Mouse (Mus musculus) heart, embryonic 11.5 days (tissue): ENCODE measurements around the gene Eva1c. TPM values are rescaled to one million over a fixed set of nuclear protein-coding genes. Genes with fewer than 3 reads are reported as not detected.

ENCODE experiments used
- ATAC-seq: fragments of 200-750 bp; cut with Nextera tagmentation; replicated peaks from 2 replicates; pipeline ENCODE4 v1.8.0; 2017; ENCODE audit warnings: moderate library complexity; ENCODE audit not compliant: insufficient number of reproducible peaks, low FRiP score, low TSS enrichment
- H3K27ac ChIP-seq: fragments of 300-500 bp; sonication (generic); 2 replicates; pipeline ENCODE4 v1.5.1; 2014; ENCODE audit warnings: mild to moderate bottlenecking, low read depth, low read length
- H3K27me3 ChIP-seq: fragments of 300-500 bp; sonication (generic); 2 replicates; pipeline ENCODE4 v1.6.1; 2014; ENCODE audit warnings: mild to moderate bottlenecking, low read length, mixed read lengths; ENCODE audit not compliant: control insufficient read depth, insufficient read depth
- H3K36me3 ChIP-seq: fragments of 300-500 bp; sonication (generic); 2 replicates; pipeline ENCODE4 v1.6.1; 2014; ENCODE audit warnings: mild to moderate bottlenecking, low read length, moderate library complexity, mixed read lengths; ENCODE audit not compliant: control insufficient read depth, insufficient read depth
- H3K4me1 ChIP-seq: fragments of 300-500 bp; sonication (generic); 2 replicates; pipeline ENCODE4 v1.6.1; 2014; ENCODE audit warnings: low read length; ENCODE audit not compliant: control insufficient read depth, insufficient read depth
- H3K4me2 ChIP-seq: fragments of 300-500 bp; sonication (generic); 2 replicates; pipeline ENCODE4 v1.6.1; 2014; ENCODE audit warnings: mild to moderate bottlenecking, moderate library complexity
- H3K4me3 ChIP-seq: fragments of 300-500 bp; sonication (generic); 2 replicates; pipeline ENCODE4 v1.5.1; 2014; ENCODE audit warnings: low read depth, low read length
- H3K9ac ChIP-seq: fragments of 300-500 bp; sonication (generic); 2 replicates; pipeline ENCODE4 v1.6.1; 2014; ENCODE audit warnings: mild to moderate bottlenecking, low read depth, low read length, moderate library complexity
- H3K9me3 ChIP-seq: fragments of 300-500 bp; sonication (generic); replicated peaks from 2 replicates; pipeline ENCODE4 v1.6.1; 2016; ENCODE audit warnings: low read length; ENCODE audit not compliant: control insufficient read depth
- WGBS: fragments of 180-500 bp; shearing (Covaris S2); extraction: QIAGEN DNeasy Blood & Tissue Kit; methylation state at CpG from one replicate; pipeline ENCODE4 v1.1.7; 2014; ENCODE audit not compliant: insufficient replicate concordance; 5-methylcytosine and 5-hydroxymethylcytosine counted together
- polyA plus RNA-seq: library from polyadenylated mRNA; unstranded; fragments of >200 nt; fragmentation: Nextera tagmentation; extraction: Ambion mirVana; gene quantifications from 2 replicates; pipeline ENCODE4 v1.2.1, GENCODE M21; 2014

Gene Eva1c
- polyA plus RNA-seq, 1 experiment from 2014 or later, result 1.9 TPM

DNA sequence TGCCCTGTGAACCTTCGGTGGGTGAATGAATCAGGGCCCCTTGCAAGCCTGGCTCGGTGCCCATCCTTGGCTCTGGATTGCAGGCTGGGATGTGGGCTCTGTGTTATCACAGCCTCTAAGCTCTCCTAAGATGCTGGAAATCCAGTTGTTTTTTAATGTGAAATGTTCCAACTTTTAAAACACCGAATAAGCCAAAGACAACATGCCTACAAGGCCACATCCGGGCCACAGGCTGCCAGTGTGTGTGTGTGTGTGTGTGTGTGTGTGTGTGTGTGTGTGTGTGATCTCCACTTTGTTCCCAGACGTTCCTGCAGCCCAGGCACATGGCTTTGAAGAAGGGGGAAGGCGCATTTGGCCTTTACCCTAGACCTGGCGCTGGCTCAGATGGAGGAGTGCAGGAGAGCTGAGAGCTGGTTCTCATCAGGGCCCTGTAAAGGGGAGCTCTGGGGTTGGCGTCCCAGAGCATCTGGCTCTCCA, 56.0 kb downstream of the Eva1c start:
- ATAC-seq, result 0 out of 2 replicates have a peak, but pooled peaks have one; percentile 40
- WGBS, result 51% methylated on average over 8 of the region's 8 CpGs
- peaks cover 16% of the 10 kb centered on the region for H3K4me1 ChIP-seq
- no peak overlapping the region for H3K4me3 ChIP-seq
- H3K9ac ChIP-seq, result no peak overlapping the region
- H3K27ac ChIP-seq, result 0 out of 2 replicates have a peak overlapping the region, but pooled peaks have one; percentile 22
- H3K4me2 ChIP-seq, result no peak overlapping the region
- no peaks in the 10 kb centered on the region for H3K36me3 ChIP-seq
- H3K27me3 ChIP-seq, result no peaks in the 10 kb centered on the region
- H3K9me3 ChIP-seq, result no peaks in the 10 kb centered on the region

DNA sequence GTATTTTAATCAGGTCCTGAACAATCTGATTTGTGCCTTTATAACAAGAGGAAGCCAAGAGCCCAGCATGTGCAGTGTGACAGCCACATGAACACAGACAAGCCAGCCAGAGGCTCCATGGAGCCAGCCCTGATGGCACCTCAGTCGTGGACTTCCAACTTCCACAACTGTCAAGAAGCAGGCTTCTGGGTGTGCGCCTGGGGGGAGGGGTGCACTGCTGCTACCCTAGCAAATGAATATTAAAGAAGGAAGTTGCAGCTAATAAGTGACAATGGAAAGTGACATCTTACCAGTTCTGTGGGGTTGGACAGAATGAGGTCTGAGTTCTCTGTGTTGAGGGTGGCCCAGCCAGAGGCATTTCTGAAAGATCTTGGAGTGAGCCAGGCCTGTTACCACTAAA, 58.8 kb downstream of the Eva1c start:
- H3K36me3 ChIP-seq, result no peaks in the 10 kb centered on the region
- H3K9ac ChIP-seq, result no peak overlapping the region
- H3K9me3 ChIP-seq, result no peaks in the 10 kb centered on the region
- no peak overlapping the region for H3K4me2 ChIP-seq
- 57% methylated on average over 2 of the region's 2 CpGs for WGBS
- peaks cover 16% of the 10 kb centered on the region for H3K4me1 ChIP-seq
- no peak overlapping the region for H3K27ac ChIP-seq
- no peaks in the 10 kb centered on the region for H3K27me3 ChIP-seq
- no peak for ATAC-seq
- no peak overlapping the region for H3K4me3 ChIP-seq

DNA sequence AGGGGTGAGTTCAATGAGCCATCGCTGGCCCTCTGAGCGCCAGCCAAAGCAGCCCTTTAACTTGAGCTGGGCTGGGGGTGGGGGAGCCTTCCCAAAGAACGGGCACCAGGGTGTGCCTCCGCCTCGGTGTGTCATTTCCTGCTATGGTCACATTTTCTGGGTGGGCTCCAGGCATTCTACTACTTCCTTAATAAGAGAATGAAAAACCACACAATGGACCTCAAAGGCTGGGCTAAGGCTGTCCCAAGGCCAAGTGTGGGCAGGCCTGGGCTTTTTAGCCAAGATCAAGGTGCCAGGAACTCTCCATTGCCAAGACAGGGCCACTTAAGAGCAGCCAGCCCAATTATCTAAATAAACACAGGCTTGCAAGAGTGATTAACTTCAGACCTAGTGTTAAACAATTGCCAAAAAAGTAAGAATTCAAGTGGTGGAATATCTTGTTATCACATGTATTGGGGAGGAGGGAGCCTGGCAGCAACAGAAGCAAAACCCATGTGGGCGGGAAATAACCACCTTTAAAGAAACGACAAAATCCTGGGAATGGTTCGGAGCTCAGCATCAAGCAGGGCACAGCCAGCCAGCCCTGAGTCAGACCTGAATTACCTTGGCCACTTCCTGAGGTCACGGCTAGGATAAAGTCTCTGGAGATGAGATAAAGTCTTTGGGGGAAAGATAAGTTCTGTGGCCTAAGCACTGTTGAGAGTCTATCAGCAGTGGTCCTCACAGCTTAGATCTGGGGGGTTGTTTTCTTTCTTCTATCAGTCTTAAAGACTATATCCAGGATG, 59.5 kb downstream of the Eva1c start:
- Histone ChIP-seq H3K4me2 (no peak overlapping the region), H3K27ac (peak overlapping the region; percentile 29; the same call in 1 of the 2 replicates), H3K9ac (no peak overlapping the region), H3K9me3 (no peaks in the 10 kb centered on the region), H3K36me3 (no peaks in the 10 kb centered on the region), H3K4me3 (no peak overlapping the region), H3K4me1 (peaks cover 16% of the 10 kb centered on the region), H3K27me3 (no peaks in the 10 kb centered on the region)
- WGBS, result 53% methylated on average over 9 of the region's 9 CpGs
- ATAC-seq, result no peak

DNA sequence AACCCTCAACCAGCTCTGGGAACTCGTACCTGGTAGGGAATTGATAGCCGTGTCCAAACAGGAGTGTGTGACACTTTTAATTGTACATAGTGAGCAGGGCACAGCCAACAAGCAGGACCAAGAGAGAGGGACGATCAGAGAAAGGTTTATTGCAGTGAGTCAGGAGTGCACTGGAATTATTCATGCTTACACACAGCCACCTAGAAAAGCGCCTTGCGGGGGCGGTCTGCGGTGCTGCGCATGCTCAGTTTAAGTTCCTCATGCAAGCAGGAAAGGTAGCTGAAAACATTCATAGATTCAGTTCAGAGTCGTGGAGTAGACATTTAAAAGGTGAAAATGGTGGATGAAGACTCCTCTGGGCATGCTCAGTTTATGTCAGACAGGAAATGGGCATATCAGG, 64.2 kb downstream of the Eva1c start:
- Histone ChIP-seq H3K9me3 (no peaks in the 10 kb centered on the region), H3K4me3 (no peak overlapping the region), H3K4me2 (no peak overlapping the region), H3K27me3 (no peaks in the 10 kb centered on the region), H3K4me1 (peaks cover 13% of the 10 kb centered on the region), H3K9ac (no peak overlapping the region), H3K36me3 (no peaks in the 10 kb centered on the region), H3K27ac (no peak overlapping the region)
- no peak for ATAC-seq
- WGBS, result 84% methylated on average over 9 of the region's 9 CpGs

DNA sequence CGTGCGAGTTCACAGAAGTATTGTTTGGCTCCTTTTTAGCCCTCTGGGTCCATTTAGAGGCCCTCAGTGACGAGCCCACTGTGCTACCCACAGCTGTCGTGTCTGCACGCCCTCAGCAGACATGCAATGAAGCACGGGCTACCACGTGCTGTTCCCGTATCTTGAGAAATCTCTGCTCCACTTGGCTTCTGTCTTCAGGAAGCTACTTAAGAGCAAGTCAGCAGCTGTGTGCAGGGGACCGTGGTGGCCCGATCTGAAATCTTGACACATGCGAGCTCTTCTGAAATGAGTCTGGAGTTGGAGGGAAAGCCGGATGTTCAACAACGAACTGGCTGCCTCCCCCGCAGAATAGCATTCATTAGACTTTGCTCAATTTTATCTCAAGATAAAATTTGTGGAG, 65.1 kb downstream of the Eva1c start:
- H3K36me3 ChIP-seq, result no peaks in the 10 kb centered on the region
- no peak overlapping the region for H3K4me3 ChIP-seq
- H3K4me2 ChIP-seq, result no peak overlapping the region
- WGBS, result 61% methylated on average over 14 of the region's 14 CpGs
- H3K9me3 ChIP-seq, result no peaks in the 10 kb centered on the region
- ATAC-seq, result no peak
- no peak overlapping the region for H3K9ac ChIP-seq
- H3K27ac ChIP-seq, result no peak overlapping the region
- no peaks in the 10 kb centered on the region for H3K27me3 ChIP-seq
- H3K4me1 ChIP-seq, result peaks cover 6% of the 10 kb centered on the region

DNA sequence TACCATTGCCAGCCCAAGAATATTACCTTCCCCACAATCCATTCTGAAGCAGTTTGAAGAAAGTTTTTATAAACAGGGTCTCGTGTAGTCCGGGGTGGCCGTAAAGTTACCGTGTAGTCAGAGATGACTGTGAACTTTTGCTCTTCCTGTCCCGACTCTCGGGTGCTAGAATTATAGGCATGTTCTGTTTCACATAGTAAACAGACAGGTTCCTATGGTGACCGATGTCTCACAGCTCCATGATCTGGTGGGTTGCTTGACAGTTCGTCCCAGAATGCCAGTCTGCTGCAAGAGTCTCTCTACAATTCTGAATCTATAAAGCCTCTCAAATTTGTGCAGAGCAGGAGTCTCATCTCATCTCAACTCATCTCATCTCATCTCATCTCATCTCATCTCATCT, 65.6 kb downstream of the Eva1c start:
- H3K36me3 ChIP-seq, result no peaks in the 10 kb centered on the region
- H3K27me3 ChIP-seq, result no peaks in the 10 kb centered on the region
- H3K9ac ChIP-seq, result no peak overlapping the region
- H3K4me1 ChIP-seq, result peaks cover 6% of the 10 kb centered on the region
- WGBS, result 30% methylated on average over 8 of the region's 8 CpGs
- H3K27ac ChIP-seq, result no peak overlapping the region
- H3K4me2 ChIP-seq, result peak overlapping the region; percentile 29; the same call in 1 of the 2 replicates
- H3K9me3 ChIP-seq, result no peaks in the 10 kb centered on the region
- no peak overlapping the region for H3K4me3 ChIP-seq
- ATAC-seq, result no peak

DNA sequence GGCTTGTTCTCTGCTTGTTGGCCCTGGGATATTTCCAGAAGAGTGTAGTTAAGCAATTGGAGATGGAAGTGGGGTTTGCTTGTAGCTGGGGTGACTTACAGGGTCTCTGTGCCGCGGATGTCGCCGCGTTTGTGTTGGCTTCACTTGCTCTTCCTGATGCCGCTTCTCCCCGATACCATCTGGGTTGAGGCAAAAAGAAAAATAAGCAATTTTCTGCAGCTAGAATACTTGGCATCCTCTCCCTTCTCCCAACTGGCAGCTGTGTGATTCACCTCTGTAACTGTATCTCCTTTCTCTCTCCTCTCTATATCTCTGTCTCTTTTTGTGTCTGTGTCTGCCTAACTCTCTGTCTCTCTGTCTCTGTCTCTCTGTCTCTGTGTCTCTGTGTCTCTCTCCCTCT, 66.5 kb downstream of the Eva1c start:
- peaks cover 6% of the 10 kb centered on the region for H3K4me1 ChIP-seq
- no peak overlapping the region for H3K27ac ChIP-seq
- ATAC-seq, result no peak
- no peaks in the 10 kb centered on the region for H3K36me3 ChIP-seq
- no peak overlapping the region for H3K4me3 ChIP-seq
- H3K27me3 ChIP-seq, result no peaks in the 10 kb centered on the region
- H3K9ac ChIP-seq, result no peak overlapping the region
- 60% methylated on average over 7 of the region's 7 CpGs for WGBS
- H3K9me3 ChIP-seq, result no peaks in the 10 kb centered on the region
- H3K4me2 ChIP-seq, result no peak overlapping the region

DNA sequence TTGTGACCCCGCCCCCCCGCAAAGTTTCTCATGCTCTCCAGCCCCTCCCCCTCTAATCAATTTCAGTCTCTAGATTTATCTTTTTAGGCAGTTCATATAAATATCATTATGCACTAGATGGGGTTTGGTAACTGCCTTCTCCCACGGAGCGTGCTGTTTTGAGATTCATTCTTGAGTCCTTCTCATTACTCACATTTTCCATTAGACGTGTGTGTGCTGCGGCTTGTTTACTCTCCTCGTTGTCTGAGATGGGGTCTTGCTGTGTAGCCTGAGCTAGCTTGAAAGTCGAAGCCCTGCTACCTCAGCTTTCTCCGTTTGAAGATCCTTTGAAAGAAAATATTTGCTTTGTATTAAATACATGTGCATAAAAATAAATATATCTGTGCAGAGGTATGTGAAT, 67.3 kb downstream of the Eva1c start:
- WGBS, result 53% methylated on average over 9 of the region's 9 CpGs
- Histone ChIP-seq H3K4me1 (peaks cover 6% of the 10 kb centered on the region), H3K27me3 (no peaks in the 10 kb centered on the region), H3K27ac (no peak overlapping the region), H3K4me3 (no peak overlapping the region), H3K36me3 (no peaks in the 10 kb centered on the region), H3K4me2 (no peak overlapping the region), H3K9me3 (no peaks in the 10 kb centered on the region), H3K9ac (no peak overlapping the region)
- ATAC-seq, result no peak

DNA sequence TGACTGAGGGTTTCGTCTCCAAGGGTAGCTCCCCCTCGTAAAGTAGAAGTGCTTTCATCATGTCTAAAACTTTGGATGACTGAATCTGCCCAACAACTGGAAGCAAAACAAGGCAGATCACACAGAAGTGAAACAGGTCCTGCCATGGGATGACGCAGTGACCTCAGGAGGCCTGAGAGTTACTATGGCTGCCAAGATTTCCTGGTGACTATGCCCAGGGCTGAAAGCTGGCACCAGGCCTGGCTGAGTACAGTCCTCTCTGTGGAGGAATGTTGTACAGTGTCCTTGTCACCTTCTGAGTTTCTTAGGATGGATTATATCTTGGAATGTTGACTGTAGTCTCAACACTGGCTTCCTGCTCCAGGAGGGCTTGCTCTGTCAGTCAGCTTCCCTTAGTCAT, 71.1 kb downstream of the Eva1c start:
- Histone ChIP-seq H3K9me3 (no peaks in the 10 kb centered on the region), H3K27ac (no peak overlapping the region), H3K4me1 (peaks cover 3% of the 10 kb centered on the region; the same call in 1 of the 2 replicates), H3K27me3 (no peaks in the 10 kb centered on the region), H3K36me3 (no peaks in the 10 kb centered on the region), H3K4me3 (no peak overlapping the region), H3K4me2 (no peak overlapping the region), H3K9ac (no peak overlapping the region)
- no peak for ATAC-seq
- WGBS, result 78% methylated on average over 3 of the region's 3 CpGs
